Mouse (Mus musculus): Measurements from ENCODE around the gene Casp8ap2. TPM values are rescaled to one million over a fixed set of nuclear protein-coding genes. Genes with fewer than 3 reads are reported as not detected.

The Casp8ap2 gene
- polyA plus RNA-seq, 1 experiment = 1.7 TPM

DNA sequence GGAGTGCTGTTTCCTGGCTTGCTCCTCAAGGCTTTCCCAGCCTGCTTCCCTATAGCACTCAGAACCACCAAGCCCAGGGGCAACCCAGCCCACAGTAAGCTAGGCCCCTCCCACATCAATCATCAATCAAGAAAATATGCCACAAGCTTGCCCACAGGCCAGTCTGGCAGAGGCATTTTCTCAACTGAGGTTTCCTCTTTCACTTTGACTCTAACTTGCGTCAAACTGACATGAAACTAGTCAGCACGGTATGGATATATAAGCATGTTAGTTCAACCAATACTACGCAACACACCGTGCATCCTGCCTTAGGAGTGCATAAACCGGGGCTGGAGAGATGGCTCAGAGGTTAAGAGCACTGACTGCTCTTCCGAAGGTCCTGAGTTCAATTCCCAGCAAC, 27.0 kb upstream of the Casp8ap2 start:
- no peaks in the 10 kb centered on the region for H3K27me3 ChIP-seq (ENCODE audit: control insufficient read depth, insufficient read depth, low read length)
- DNase-seq (ENCODE audit: low read depth in 1 of 2, low spot score in 2 of 2) = peak in 1 of 2 experiments; percentile 67
- H3K4me1 ChIP-seq (ENCODE audit: control insufficient read depth, insufficient read depth, insufficient read length) = peaks cover 8% of the 10 kb centered on the region; the same call in 1 of the 2 replicates
- 0 out of 2 replicates have a peak, but pooled peaks cover 1% of the 10 kb centered on the region for H3K36me3 ChIP-seq (ENCODE audit: control insufficient read depth, insufficient read depth, low read length)
- TF ChIP-seq POLR2A (IDR thresholded peaks at IDR 0.05; ENCODE audit: low read depth, low read length) (no peak), CTCF (IDR thresholded peaks at IDR 0.05; ENCODE audit: extremely low read depth, insufficient read depth, insufficient read length, insufficient replicate concordance) (no peak)
- WGBS = 29% methylated on average over 6 of the region's 6 CpGs
- H3K27ac ChIP-seq (ENCODE audit: insufficient read depth, low read length) = no peak overlapping the region
- H3K4me3 ChIP-seq (ENCODE audit: extremely low read depth, insufficient read depth, insufficient read length) = no peak overlapping the region

DNA sequence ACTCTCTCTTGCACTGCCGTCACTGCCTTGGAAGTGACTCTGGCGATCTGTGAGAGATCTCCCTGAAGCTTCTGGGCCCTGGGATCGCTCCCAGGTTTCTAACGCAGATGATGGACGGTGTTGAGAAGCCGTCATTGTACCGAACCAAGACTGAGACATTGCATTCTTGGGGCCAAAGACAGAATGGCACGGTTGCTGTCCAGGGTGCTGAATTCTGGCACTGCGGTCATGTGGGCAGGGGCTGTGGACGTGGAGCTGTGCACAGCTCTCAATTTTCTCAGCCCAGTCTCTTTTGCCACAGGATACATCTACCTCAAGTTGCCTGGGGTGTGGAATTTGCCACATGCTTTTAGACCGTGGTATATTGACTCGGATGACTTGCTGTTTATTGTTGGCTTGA, 14.1 kb upstream of the Casp8ap2 start:
- no peak overlapping the region for H3K27ac ChIP-seq (ENCODE audit: insufficient read depth, low read length)
- no peaks in the 10 kb centered on the region for H3K27me3 ChIP-seq (ENCODE audit: control insufficient read depth, insufficient read depth, low read length)
- DNase-seq (ENCODE audit: low read depth in 1 of 2, low spot score in 2 of 2) = peak in 1 of 2 experiments; percentile 35
- no peak for TF ChIP-seq CTCF (IDR thresholded peaks at IDR 0.05; ENCODE audit: extremely low read depth, insufficient read depth, insufficient read length, insufficient replicate concordance)
- TF ChIP-seq POLR2A (IDR thresholded peaks at IDR 0.05; ENCODE audit: low read depth, low read length) = no peak
- H3K4me3 ChIP-seq (ENCODE audit: extremely low read depth, insufficient read depth, insufficient read length) = no peak overlapping the region
- H3K4me1 ChIP-seq (ENCODE audit: control insufficient read depth, insufficient read depth, insufficient read length) = no peaks in the 10 kb centered on the region
- WGBS = 25% methylated on average over 12 of the region's 12 CpGs
- no peaks in the 10 kb centered on the region for H3K36me3 ChIP-seq (ENCODE audit: control insufficient read depth, insufficient read depth, low read length)

DNA sequence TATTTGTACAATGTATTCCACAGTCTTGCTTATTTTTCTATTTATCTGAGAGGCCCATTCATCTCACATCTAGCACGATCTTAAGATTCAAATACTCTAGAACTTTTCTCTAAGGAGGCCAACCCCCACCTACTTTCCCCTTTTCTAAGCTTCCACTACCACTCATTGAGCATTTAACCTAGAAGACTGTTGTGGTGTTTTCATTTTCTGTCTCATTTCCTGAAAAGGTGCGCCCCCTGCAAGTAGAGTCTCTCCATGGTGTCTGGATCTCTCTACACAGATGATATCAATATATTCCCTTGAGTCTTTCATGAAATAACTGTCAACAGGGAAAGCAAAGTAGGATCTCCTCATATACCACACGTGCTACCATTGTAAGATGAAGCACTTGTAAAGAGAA, 12.6 kb upstream of the Casp8ap2 start, which contains the start of gene Gja10:
TSS of gene Gja10 (minus strand) at position 101 of the 400 bp plus-strand sequence.
- 66% methylated on average over 3 of the region's 3 CpGs for WGBS
- no peak within 1 kb of the TSS for H3K27ac ChIP-seq (ENCODE audit: insufficient read depth, low read length)
- no peaks in the 10 kb centered on the region for H3K4me1 ChIP-seq (ENCODE audit: control insufficient read depth, insufficient read depth, insufficient read length)
- no peak for TF ChIP-seq POLR2A (IDR thresholded peaks at IDR 0.05; ENCODE audit: low read depth, low read length)
- no peak for TF ChIP-seq CTCF (IDR thresholded peaks at IDR 0.05; ENCODE audit: extremely low read depth, insufficient read depth, insufficient read length, insufficient replicate concordance)
- no peaks in the 10 kb centered on the region for H3K36me3 ChIP-seq (ENCODE audit: control insufficient read depth, insufficient read depth, low read length)
- no peaks in the 10 kb centered on the region for H3K27me3 ChIP-seq (ENCODE audit: control insufficient read depth, insufficient read depth, low read length)
- no peak within 1 kb of the TSS for H3K4me3 ChIP-seq (ENCODE audit: extremely low read depth, insufficient read depth, insufficient read length)
- DNase-seq (ENCODE audit: low read depth in 1 of 2, low spot score in 2 of 2) = no peak

DNA sequence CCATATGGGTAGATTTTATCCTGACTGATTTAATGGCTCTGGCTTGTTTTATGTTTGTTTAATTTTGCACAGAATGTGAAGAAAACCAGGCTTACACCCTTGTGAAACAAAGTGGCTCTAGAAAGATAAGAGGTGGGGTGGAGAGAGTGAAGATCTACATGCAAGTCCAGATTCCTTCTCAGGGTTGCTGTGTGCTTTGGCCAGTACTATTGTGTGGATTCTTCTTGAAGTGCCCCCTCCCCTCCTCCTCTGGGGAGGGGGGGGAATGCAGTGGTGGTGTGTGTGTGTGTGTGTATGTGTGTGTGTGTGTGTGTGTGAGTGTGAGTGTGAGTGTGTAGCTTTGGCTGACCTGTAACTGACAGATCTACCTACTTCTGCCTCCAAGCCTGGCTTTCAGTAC, 6.4 kb downstream of the Casp8ap2 start:
- DNase-seq (ENCODE audit: low read depth in 1 of 2, low spot score in 2 of 2) = no peak
- Histone ChIP-seq H3K27ac (ENCODE audit: insufficient read depth, low read length) (no peak overlapping the region), H3K36me3 (ENCODE audit: control insufficient read depth, insufficient read depth, low read length) (peaks cover 4% of the 10 kb centered on the region; the same call in 1 of the 2 replicates), H3K27me3 (ENCODE audit: control insufficient read depth, insufficient read depth, low read length) (no peaks in the 10 kb centered on the region), H3K4me3 (ENCODE audit: extremely low read depth, insufficient read depth, insufficient read length) (no peak overlapping the region), H3K4me1 (ENCODE audit: control insufficient read depth, insufficient read depth, insufficient read length) (no peaks in the 10 kb centered on the region)
- TF ChIP-seq CTCF (IDR thresholded peaks at IDR 0.05; ENCODE audit: extremely low read depth, insufficient read depth, insufficient read length, insufficient replicate concordance) = no peak
- TF ChIP-seq POLR2A (IDR thresholded peaks at IDR 0.05; ENCODE audit: low read depth, low read length) = no peak

DNA sequence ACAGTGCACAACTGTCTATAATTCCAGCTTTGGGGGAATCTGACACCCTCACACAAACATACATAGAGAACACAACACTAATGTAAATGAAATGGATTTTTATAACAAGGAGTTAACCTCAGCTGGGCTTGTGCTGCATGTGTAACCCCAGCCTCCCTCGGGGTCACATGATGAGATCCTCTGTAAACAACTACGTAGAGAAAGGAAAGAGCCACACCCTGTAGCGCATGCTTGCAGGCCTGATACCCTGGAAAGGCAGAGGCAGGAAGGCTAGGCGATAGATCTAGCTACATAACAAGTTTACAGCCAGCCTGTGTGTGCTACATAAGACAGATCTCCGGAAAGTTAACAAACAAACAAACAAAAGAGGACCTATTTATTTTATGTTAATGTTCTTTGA, 36.4 kb downstream of the Casp8ap2 start:
- peaks cover 15% of the 10 kb centered on the region for H3K36me3 ChIP-seq (ENCODE audit: control insufficient read depth, insufficient read depth, low read length)
- 78% methylated on average over 5 of the region's 5 CpGs for WGBS
- DNase-seq (ENCODE audit: low read depth in 1 of 2, low spot score in 2 of 2) = no peak
- no peak overlapping the region for H3K27ac ChIP-seq (ENCODE audit: insufficient read depth, low read length)
- TF ChIP-seq POLR2A (IDR thresholded peaks at IDR 0.05; ENCODE audit: low read depth, low read length) = no peak
- no peak for TF ChIP-seq CTCF (IDR thresholded peaks at IDR 0.05; ENCODE audit: extremely low read depth, insufficient read depth, insufficient read length, insufficient replicate concordance)
- no peaks in the 10 kb centered on the region for H3K4me1 ChIP-seq (ENCODE audit: control insufficient read depth, insufficient read depth, insufficient read length)
- no peaks in the 10 kb centered on the region for H3K27me3 ChIP-seq (ENCODE audit: control insufficient read depth, insufficient read depth, low read length)
- H3K4me3 ChIP-seq (ENCODE audit: extremely low read depth, insufficient read depth, insufficient read length) = no peak overlapping the region

DNA sequence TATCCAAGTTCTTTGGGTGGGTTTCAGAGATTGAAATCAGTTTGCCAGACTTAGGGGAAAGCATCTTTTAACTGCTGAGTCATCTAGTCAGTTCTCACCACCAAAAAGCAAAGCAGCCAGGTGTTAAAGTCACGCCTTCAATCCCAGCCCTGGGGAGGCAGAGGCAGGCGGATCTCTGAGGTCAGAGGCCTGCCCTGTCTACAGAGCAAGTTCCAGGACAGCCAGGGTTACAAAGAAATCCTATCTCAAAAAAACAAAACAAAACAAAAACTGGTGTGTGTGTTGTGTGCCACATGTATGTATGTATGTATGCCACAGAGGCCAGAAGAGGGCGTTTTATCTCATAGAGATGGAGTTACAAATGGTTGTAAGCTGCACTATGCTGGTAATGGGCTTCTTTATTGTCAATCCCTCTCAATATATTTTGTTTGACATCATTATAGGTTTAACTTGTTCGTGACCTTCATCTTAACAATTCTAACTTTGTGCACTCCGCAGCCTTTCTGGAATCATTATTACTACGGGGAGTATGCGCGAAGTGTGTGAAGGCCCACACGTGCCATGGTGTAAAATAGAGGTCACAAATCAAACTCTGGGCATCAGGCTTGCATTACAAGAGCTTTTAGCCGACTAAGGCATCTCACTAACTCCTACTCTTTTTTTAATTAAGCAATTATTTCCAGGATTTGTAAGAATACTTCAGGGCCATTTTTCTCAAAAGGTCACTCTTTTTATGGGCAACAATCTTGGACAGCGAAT, 41.1 kb downstream of the Casp8ap2 start:
- no peaks in the 10 kb centered on the region; the same call in 1 of the 2 replicates for H3K4me1 ChIP-seq (ENCODE audit: control insufficient read depth, insufficient read depth, insufficient read length)
- no peaks in the 10 kb centered on the region for H3K27me3 ChIP-seq (ENCODE audit: control insufficient read depth, insufficient read depth, low read length)
- peak overlapping the region; percentile 88 for H3K27ac ChIP-seq (ENCODE audit: insufficient read depth, low read length)
- peaks cover 6% of the 10 kb centered on the region for H3K36me3 ChIP-seq (ENCODE audit: control insufficient read depth, insufficient read depth, low read length)
- TF ChIP-seq CTCF (IDR thresholded peaks at IDR 0.05; ENCODE audit: extremely low read depth, insufficient read depth, insufficient read length, insufficient replicate concordance) = no peak
- TF ChIP-seq POLR2A (IDR thresholded peaks at IDR 0.05; ENCODE audit: low read depth, low read length) = no peak
- DNase-seq (ENCODE audit: low read depth in 1 of 2, low spot score in 2 of 2) = no peak
- peak overlapping the region; percentile 91 for H3K4me3 ChIP-seq (ENCODE audit: extremely low read depth, insufficient read depth, insufficient read length)
- 66% methylated on average over 11 of the region's 11 CpGs for WGBS

Measured in spleen, adult 2 months (tissue).